Mouse (Mus musculus): ENCODE results near the gene Mrpl20. TPM values are rescaled to one million over a fixed set of nuclear protein-coding genes. Genes with fewer than 3 reads are reported as not detected.

Gene Mrpl20
- total RNA-seq, 4 experiments from 2014 or later: 102 to 144 (median 126) TPM

- DNase-seq: peak; percentile 0
These were observed 54.2 kb downstream of the Mrpl20 start for GRCm38 (mm10) chr4:155856881-155857280.

- DNase-seq: peak; percentile 31
These were observed 56.6 kb downstream of the Mrpl20 start for GRCm38 (mm10) chr4:155859318-155859717.

Small RNAs within 50 kb of the gene (microRNA-seq; reads per million reads assigned to microRNA genes)
- gene Gm27743: 0 reads per million in 2 experiments

Other genes starting within 250 kb of the Mrpl20 start
- 100 to 1,000 TPM; 155 to 289 (median 213) TPM for gene Nadk, start 240.5 kb upstream of the Mrpl20 start, total RNA-seq (2022)
- 10 to 100 TPM; 38.8 to 54.2 (median 44.9) TPM for gene Slc35e2, start 201.5 kb upstream of the Mrpl20 start, total RNA-seq (2022)
- gene Cdk11b, start 178.0 kb upstream of the Mrpl20 start, total RNA-seq (2022): 10 to 100 TPM; 43.1 to 56.6 (median 47.3) TPM
- not detected for gene Gm10563, start 157.5 kb upstream of the Mrpl20 start, total RNA-seq (2022)
- gene Mmp23, start 149.5 kb upstream of the Mrpl20 start, total RNA-seq (2022): 1 to 10 TPM; 4.8 to 8.4 (median 6.7) TPM
- gene Mib2, start 133.7 kb upstream of the Mrpl20 start, total RNA-seq (2022): 10 to 100 TPM; 53.5 to 74.5 (median 61.5) TPM
- gene Fndc10, start 108.5 kb upstream of the Mrpl20 start, total RNA-seq (2022): 10 to 100 TPM; 67.7 to 72.0 (median 69.9) TPM
- 100 to 1,000 TPM; 106 to 127 (median 114) TPM for gene Ssu72, start 98.1 kb upstream of the Mrpl20 start, total RNA-seq (2022)
- gene Tmem240, start 68.1 kb upstream of the Mrpl20 start, total RNA-seq (2022): 1 to 10 TPM in 3 of 4 experiments, under 1 TPM in 1; 0.90 to 1.2 (median 1.1) TPM
- gene Atad3a, start 41.8 kb upstream of the Mrpl20 start, total RNA-seq (2022): 10 to 100 TPM; 69.5 to 90.1 (median 77.6) TPM
- 1 to 10 TPM; 3.2 to 6.9 (median 4.7) TPM for gene Vwa1, start 28.2 kb upstream of the Mrpl20 start, total RNA-seq (2022)
- gene Tmem88b, start 17.0 kb upstream of the Mrpl20 start, total RNA-seq (2022): 1 to 10 TPM in 1 of 4 experiments, under 1 TPM in 3; 0.17 to 1.0 (median 0.62) TPM
- gene Ankrd65, start 12.4 kb upstream of the Mrpl20 start, total RNA-seq (2022): not detected
- 100 to 1,000 TPM in 3 of 4 experiments, 10 to 100 TPM in 1; 88.5 to 164 (median 122) TPM for gene Ccnl2, start 9.6 kb downstream of the Mrpl20 start, total RNA-seq (2022)
- 100 to 1,000 TPM; 134 to 175 (median 158) TPM for gene Aurkaip1, start 28.4 kb downstream of the Mrpl20 start, total RNA-seq (2022)
- 10 to 100 TPM; 45.1 to 93.9 (median 66.8) TPM for gene Mxra8, start 36.8 kb downstream of the Mrpl20 start, total RNA-seq (2022)
- gene Dvl1, start 44.5 kb downstream of the Mrpl20 start, total RNA-seq (2022): 100 to 1,000 TPM in 1 of 4 experiments, 10 to 100 TPM in 3; 69.6 to 110 (median 73.1) TPM
- gene Tas1r3, start 60.5 kb downstream of the Mrpl20 start, total RNA-seq (2022): 1 to 10 TPM in 1 of 4 experiments, under 1 TPM in 3; 0.46 to 1.2 (median 0.62) TPM
- 10 to 100 TPM; 16.4 to 29.0 (median 17.9) TPM for gene Cptp, start 66.6 kb downstream of the Mrpl20 start, total RNA-seq (2022)
- 10 to 100 TPM; 32.3 to 34.6 (median 33.3) TPM for gene Ints11, start 66.7 kb downstream of the Mrpl20 start, total RNA-seq (2022)
- 10 to 100 TPM; 23.2 to 51.5 (median 41.4) TPM for gene Pusl1, start 88.9 kb downstream of the Mrpl20 start, total RNA-seq (2022)
- 10 to 100 TPM; 18.2 to 49.2 (median 30.9) TPM for gene Acap3, start 88.9 kb downstream of the Mrpl20 start, total RNA-seq (2022)
- gene Ube2j2, start 141.0 kb downstream of the Mrpl20 start, total RNA-seq (2022): 10 to 100 TPM; 64.3 to 87.8 (median 77.0) TPM
- gene C1qtnf12, start 159.4 kb downstream of the Mrpl20 start, total RNA-seq (2022): 10 to 100 TPM; 34.7 to 88.1 (median 58.1) TPM
- 1 to 10 TPM; 7.8 to 9.5 (median 8.9) TPM for gene B3galt6, start 189.8 kb downstream of the Mrpl20 start, total RNA-seq (2022)
- 100 to 1,000 TPM; 290 to 326 (median 308) TPM for gene Sdf4, start 190.0 kb downstream of the Mrpl20 start, total RNA-seq (2022)
- 1 to 10 TPM; 1.0 to 3.0 (median 2.0) TPM for gene Tnfrsf4, start 211.0 kb downstream of the Mrpl20 start, total RNA-seq (2022)
- gene Tnfrsf18, start 223.3 kb downstream of the Mrpl20 start, total RNA-seq (2022): 1 to 10 TPM in 1 of 4 experiments, under 1 TPM in 1, not detected in 2; 0.42 to 1.2 TPM